Mouse (Mus musculus) liver, embryonic 12.5 days (tissue): ENCODE data around the gene Ccdc188. TPM values are rescaled to one million over a fixed set of nuclear protein-coding genes. Genes with fewer than 3 reads are reported as not detected.
A peak's percentile ranks its signal among the peaks of the same experiment; 100 is the strongest.
"Not testable (repeated sequence)": the region's sequence is repeated elsewhere in the genome, so short reads cannot be mapped to it uniquely, and the experiment has no call there.

Experiments used
- ATAC-seq: fragments of 200-750 bp; cut with Nextera tagmentation; 2 replicates; pipeline ENCODE4 v1.8.0; 2017; ENCODE audit warnings: moderate number of reproducible peaks, mild to moderate bottlenecking, moderate library complexity
- H3K27ac ChIP-seq: fragments of 300-500 bp; sonication (generic); 2 replicates; pipeline ENCODE4 v1.5.1; 2016; ENCODE audit warnings: mild to moderate bottlenecking
- H3K27me3 ChIP-seq: fragments of 300-500 bp; sonication (generic); replicated peaks from 2 replicates; pipeline ENCODE4 v1.6.1; 2016; ENCODE audit warnings: mild to moderate bottlenecking, moderate library complexity
- H3K36me3 ChIP-seq: fragments of 300-500 bp; sonication (generic); 2 replicates; pipeline ENCODE4 v1.6.1; 2016; ENCODE audit warnings: mild to moderate bottlenecking, moderate library complexity
- H3K4me1 ChIP-seq: fragments of 300-500 bp; sonication (generic); 2 replicates; pipeline ENCODE4 v1.6.1; 2016
- H3K4me2 ChIP-seq: fragments of 300-500 bp; sonication (generic); 2 replicates; pipeline ENCODE4 v1.6.1; 2016; ENCODE audit warnings: mild to moderate bottlenecking, moderate library complexity
- H3K4me3 ChIP-seq: fragments of 300-500 bp; sonication (generic); 2 replicates; pipeline ENCODE4 v1.5.1; 2016; ENCODE audit warnings: mild to moderate bottlenecking, moderate library complexity
- H3K9ac ChIP-seq: fragments of 300-500 bp; sonication (generic); 2 replicates; pipeline ENCODE4 v1.6.1; 2016; ENCODE audit warnings: mild to moderate bottlenecking, moderate library complexity
- H3K9me3 ChIP-seq: fragments of 300-500 bp; sonication (generic); replicated peaks from 2 replicates; pipeline ENCODE4 v1.6.1; 2016; ENCODE audit warnings: mild to moderate bottlenecking, moderate library complexity
- WGBS: fragments of 180-500 bp; shearing (Covaris S2); methylation state at CpG from one replicate; pipeline ENCODE4 v1.1.7; 2016; ENCODE audit not compliant: insufficient replicate concordance; 5-methylcytosine and 5-hydroxymethylcytosine counted together
- polyA plus RNA-seq: library from polyadenylated mRNA; unstranded; fragments of >200 nt; fragmentation: Nextera tagmentation; extraction: Ambion mirVana; gene quantifications from 2 replicates; pipeline ENCODE4 v1.2.1, GENCODE M21; 2016

The Ccdc188 gene
- polyA plus RNA-seq, 1 experiment from 2014 or later: not detected

- WGBS: 68% methylated on average over 8 of the region's 8 CpGs
- Histone ChIP-seq H3K27me3 (peaks cover 4% of the 10 kb centered on the region; the same call in 1 of the 2 replicates), H3K9me3 (no peaks in the 10 kb centered on the region), H3K9ac (no peak overlapping the region), H3K4me2 (no peak overlapping the region), H3K4me3 (no peak overlapping the region), H3K36me3 (no peaks in the 10 kb centered on the region), H3K27ac (no peak overlapping the region), H3K4me1 (no peaks in the 10 kb centered on the region)
- no peak for ATAC-seq
Observed at GRCm38 (mm10) chr16:18185715-18186449, 31.8 kb upstream of the Ccdc188 start.

- H3K9ac ChIP-seq: no peak overlapping the region
- H3K27ac ChIP-seq: no peak overlapping the region
- no peak overlapping the region for H3K4me3 ChIP-seq
- ATAC-seq: no peak
- WGBS: 50% methylated on average over 4 of the region's 4 CpGs
- no peaks in the 10 kb centered on the region for H3K4me1 ChIP-seq
- no peak overlapping the region for H3K4me2 ChIP-seq
- H3K9me3 ChIP-seq: no peaks in the 10 kb centered on the region
- no peaks in the 10 kb centered on the region for H3K36me3 ChIP-seq
- H3K27me3 ChIP-seq: no peaks in the 10 kb centered on the region
Observed at GRCm38 (mm10) chr16:18186798-18187197, 30.9 kb upstream of the Ccdc188 start.

GRCm38 (mm10) chr16:18187221-18187620 lies 30.5 kb upstream of the Ccdc188 start:
- Histone ChIP-seq H3K27ac (no peak overlapping the region), H3K4me1 (no peaks in the 10 kb centered on the region), H3K4me3 (no peak overlapping the region), H3K9me3 (no peaks in the 10 kb centered on the region), H3K27me3 (no peaks in the 10 kb centered on the region), H3K36me3 (no peaks in the 10 kb centered on the region), H3K4me2 (no peak overlapping the region), H3K9ac (no peak overlapping the region)
- WGBS: 64% methylated on average over 3 of the region's 3 CpGs
- no peak for ATAC-seq

- Histone ChIP-seq H3K27ac (no peak overlapping the region), H3K9me3 (no peaks in the 10 kb centered on the region), H3K9ac (no peak overlapping the region), H3K27me3 (no peaks in the 10 kb centered on the region), H3K4me2 (no peak overlapping the region), H3K36me3 (no peaks in the 10 kb centered on the region), H3K4me3 (no peak overlapping the region), H3K4me1 (peaks cover 10% of the 10 kb centered on the region)
- WGBS: 47% methylated on average over 2 of the region's 2 CpGs
- ATAC-seq: no peak
Observed at GRCm38 (mm10) chr16:18191006-18191405, 26.7 kb upstream of the Ccdc188 start.

GRCm38 (mm10) chr16:18194208-18194985 lies 23.3 kb upstream of the Ccdc188 start:
- Histone ChIP-seq H3K9ac (no peak overlapping the region), H3K4me1 (peaks cover 10% of the 10 kb centered on the region), H3K4me2 (no peak overlapping the region), H3K36me3 (no peaks in the 10 kb centered on the region), H3K4me3 (no peak overlapping the region), H3K9me3 (no peaks in the 10 kb centered on the region), H3K27me3 (0 out of 2 replicates have a peak, but pooled peaks cover 5% of the 10 kb centered on the region), H3K27ac (no peak overlapping the region)
- WGBS: 70% methylated on average over 15 of the region's 15 CpGs
- 0 out of 2 replicates have a peak, but pooled peaks have one; percentile 24 for ATAC-seq

- 47% methylated on average over 5 of the region's 5 CpGs for WGBS
- no peak overlapping the region for H3K27ac ChIP-seq
- H3K4me2 ChIP-seq: no peak overlapping the region
- H3K36me3 ChIP-seq: no peaks in the 10 kb centered on the region
- H3K27me3 ChIP-seq: 0 out of 2 replicates have a peak, but pooled peaks cover 5% of the 10 kb centered on the region
- H3K9ac ChIP-seq: no peak overlapping the region
- ATAC-seq: no peak
- H3K4me1 ChIP-seq: peaks cover 10% of the 10 kb centered on the region
- no peaks in the 10 kb centered on the region for H3K9me3 ChIP-seq
- H3K4me3 ChIP-seq: no peak overlapping the region
Observed at GRCm38 (mm10) chr16:18195068-18195467, 22.6 kb upstream of the Ccdc188 start.

- not testable (repeated sequence) for H3K27me3 ChIP-seq, ATAC-seq, H3K27ac ChIP-seq, H3K4me3 ChIP-seq, H3K36me3 ChIP-seq, H3K4me2 ChIP-seq, H3K9me3 ChIP-seq, H3K9ac ChIP-seq, H3K4me1 ChIP-seq
- WGBS: 57% methylated on average over 3 of the region's 3 CpGs
Observed at GRCm38 (mm10) chr16:18195561-18195960, 22.1 kb upstream of the Ccdc188 start.

- Histone ChIP-seq H3K4me1 (peaks cover 10% of the 10 kb centered on the region), H3K36me3 (no peaks in the 10 kb centered on the region), H3K4me3 (no peak overlapping the region), H3K27me3 (0 out of 2 replicates have a peak, but pooled peaks cover 5% of the 10 kb centered on the region), H3K9ac (no peak overlapping the region), H3K4me2 (no peak overlapping the region), H3K9me3 (no peaks in the 10 kb centered on the region), H3K27ac (no peak overlapping the region)
- ATAC-seq: no peak
- 66% methylated on average over 6 of the region's 6 CpGs for WGBS
Observed at GRCm38 (mm10) chr16:18197881-18198280, 19.8 kb upstream of the Ccdc188 start.

- Histone ChIP-seq H3K27me3 (0 out of 2 replicates have a peak, but pooled peaks cover 5% of the 10 kb centered on the region), H3K4me1 (peaks cover 10% of the 10 kb centered on the region), H3K27ac (no peak overlapping the region), H3K9ac (no peak overlapping the region), H3K9me3 (no peaks in the 10 kb centered on the region), H3K4me2 (no peak overlapping the region), H3K36me3 (no peaks in the 10 kb centered on the region), H3K4me3 (no peak overlapping the region)
- ATAC-seq: no peak
- WGBS: 77% methylated on average over 10 of the region's 10 CpGs
Observed at GRCm38 (mm10) chr16:18198365-18199098, 19.1 kb upstream of the Ccdc188 start.

GRCm38 (mm10) chr16:18200062-18200461 lies 17.6 kb upstream of the Ccdc188 start:
- no peak overlapping the region for H3K4me2 ChIP-seq
- ATAC-seq: no peak
- H3K4me1 ChIP-seq: peaks cover 2% of the 10 kb centered on the region; the same call in 1 of the 2 replicates
- H3K36me3 ChIP-seq: no peaks in the 10 kb centered on the region
- 67% methylated on average over 2 of the region's 2 CpGs for WGBS
- no peak overlapping the region for H3K27ac ChIP-seq
- H3K9me3 ChIP-seq: no peaks in the 10 kb centered on the region
- no peak overlapping the region for H3K4me3 ChIP-seq
- no peak overlapping the region for H3K9ac ChIP-seq
- 0 out of 2 replicates have a peak, but pooled peaks cover 11% of the 10 kb centered on the region for H3K27me3 ChIP-seq

- Histone ChIP-seq H3K36me3 (no peaks in the 10 kb centered on the region), H3K27ac (no peak overlapping the region), H3K9me3 (no peaks in the 10 kb centered on the region), H3K4me3 (no peak overlapping the region), H3K4me2 (no peak overlapping the region), H3K9ac (no peak overlapping the region), H3K4me1 (no peaks in the 10 kb centered on the region), H3K27me3 (0 out of 2 replicates have a peak, but pooled peaks cover 11% of the 10 kb centered on the region)
- 33% methylated on average over 1 of the region's 1 CpGs for WGBS
- no peak for ATAC-seq
Observed at GRCm38 (mm10) chr16:18201620-18202019, 16.1 kb upstream of the Ccdc188 start.
